Mouse (Mus musculus) erythroblast, embryonic 14.5 days (primary cell): Measurements from ENCODE around the gene Pdzd3. TPM values are rescaled to one million over a fixed set of nuclear protein-coding genes. Genes with fewer than 3 reads are reported as not detected.
A peak's percentile ranks its signal among the peaks of the same experiment; 100 is the strongest.

Source experiments
- H3K27me3 ChIP-seq: 2 replicates; pipeline ENCODE4 v1.6.1; 2012; ENCODE audit warnings: inconsistent platforms; ENCODE audit not compliant: control insufficient read depth
- H3K36me3 ChIP-seq: 2 replicates; pipeline ENCODE4 v1.6.1; 2012; ENCODE audit warnings: mild to moderate bottlenecking, inconsistent platforms; ENCODE audit not compliant: control insufficient read depth
- H3K4me1 ChIP-seq: 2 replicates; pipeline ENCODE4 v1.6.1; 2012; ENCODE audit warnings: inconsistent platforms; ENCODE audit not compliant: control insufficient read depth
- H3K4me3 ChIP-seq: replicated peaks from 2 replicates; pipeline ENCODE3; 2012; ENCODE audit warnings: moderate library complexity, mild to moderate bottlenecking, inconsistent platforms
- H3K9me3 ChIP-seq: 2 replicates; pipeline ENCODE4 v1.6.1; 2012; ENCODE audit warnings: low read length, inconsistent platforms, mixed read lengths; ENCODE audit not compliant: control insufficient read depth
- GATA1 ChIP-seq: IDR thresholded peaks from 2 replicates; pipeline ENCODE4 v1.6.1; 2012; ENCODE audit warnings: low read length, inconsistent platforms, mixed read lengths
- TAL1 ChIP-seq: IDR thresholded peaks from 3 replicates; pipeline ENCODE4 v1.6.1; 2012; ENCODE audit warnings: low read length, inconsistent platforms, mixed read lengths
- polyA plus RNA-seq: library from polyadenylated mRNA; stranded (reverse); fragments of >175 nt; gene quantifications from 2 replicates; pipeline ENCODE4 v1.2.3, GENCODE M21; 2012

Gene Pdzd3
- polyA plus RNA-seq, 1 experiment = not detected

DNA sequence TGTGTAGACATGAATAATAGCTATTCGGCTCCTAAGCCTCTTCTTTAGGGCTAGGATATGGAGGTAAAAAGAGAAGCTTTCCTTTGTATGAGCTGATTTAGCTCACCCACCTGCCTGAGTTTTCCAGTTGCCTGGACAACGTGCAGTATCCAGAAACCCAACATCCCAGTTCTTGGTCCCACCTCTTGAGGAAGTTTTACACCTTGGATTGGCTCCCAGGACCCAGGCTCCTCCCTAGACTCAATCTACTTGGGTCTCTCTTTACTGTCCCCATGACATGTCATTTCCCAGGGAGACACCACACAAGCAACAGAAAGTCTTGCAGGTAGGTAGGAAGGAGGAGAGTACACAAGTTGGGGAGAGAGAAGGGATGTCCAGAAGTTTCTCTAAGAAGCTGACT, 10.9 kb downstream of the Pdzd3 start, which contains the start of gene Ccdc153:
Ccdc153 (plus strand) TSS at position 278 of the 400 bp plus-strand sequence.
- Histone ChIP-seq H3K4me1 (peaks cover 4% of the 10 kb centered on the region), H3K27me3 (peaks cover 13% of the 10 kb centered on the region), H3K4me3 (no peak within 1 kb of the TSS), H3K9me3 (no peaks in the 10 kb centered on the region), H3K36me3 (no peaks in the 10 kb centered on the region)
- TF ChIP-seq TAL1 (no peak), GATA1 (no peak)

- no peak for TF ChIP-seq GATA1
- no peak for TF ChIP-seq TAL1
- H3K36me3 ChIP-seq = no peaks in the 10 kb centered on the region
- peaks cover 13% of the 10 kb centered on the region for H3K27me3 ChIP-seq
- H3K4me3 ChIP-seq = no peak overlapping the region
- no peaks in the 10 kb centered on the region for H3K9me3 ChIP-seq
- peaks cover 10% of the 10 kb centered on the region for H3K4me1 ChIP-seq
These were observed 11.8 kb downstream of the Pdzd3 start for GRCm38 (mm10) chr9:44239447-44239846.

DNA sequence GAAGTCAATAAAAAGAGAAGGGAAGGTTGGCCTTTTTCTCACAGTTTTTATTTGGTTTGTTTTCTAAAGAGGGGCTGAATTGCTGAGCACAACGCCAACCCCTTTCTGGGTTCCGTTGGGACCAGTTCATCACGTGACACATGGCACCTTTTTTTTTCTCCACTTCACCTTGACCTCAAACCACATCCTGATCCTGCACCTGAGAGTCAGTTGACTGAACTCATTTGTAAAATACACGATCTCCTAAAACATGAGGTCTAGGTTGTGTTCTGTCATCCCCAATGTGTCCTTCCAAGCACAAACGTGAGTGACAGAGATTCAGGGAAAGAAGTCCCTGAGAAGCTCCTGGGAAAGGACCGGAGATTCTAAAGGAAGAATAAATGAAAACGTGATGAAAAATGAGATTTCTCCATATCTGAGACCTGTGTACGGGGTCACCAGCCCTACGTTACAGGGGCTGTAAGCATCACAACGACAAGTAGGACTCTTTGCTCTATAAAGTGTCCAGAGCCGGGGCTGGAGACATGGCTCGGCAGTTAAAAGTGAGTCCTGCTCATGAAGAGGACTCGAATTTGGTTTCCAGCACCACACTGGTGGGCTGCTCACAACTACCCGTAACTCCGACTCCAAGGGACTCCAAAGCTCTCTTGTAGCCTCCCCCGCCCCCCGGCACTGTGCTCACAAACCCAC, 12.6 kb downstream of the Pdzd3 start:
- no peak overlapping the region for H3K4me3 ChIP-seq
- no peaks in the 10 kb centered on the region for H3K36me3 ChIP-seq
- peaks cover 14% of the 10 kb centered on the region for H3K4me1 ChIP-seq
- no peak for TF ChIP-seq TAL1
- no peak for TF ChIP-seq GATA1
- peaks cover 13% of the 10 kb centered on the region for H3K27me3 ChIP-seq
- H3K9me3 ChIP-seq = no peaks in the 10 kb centered on the region

DNA sequence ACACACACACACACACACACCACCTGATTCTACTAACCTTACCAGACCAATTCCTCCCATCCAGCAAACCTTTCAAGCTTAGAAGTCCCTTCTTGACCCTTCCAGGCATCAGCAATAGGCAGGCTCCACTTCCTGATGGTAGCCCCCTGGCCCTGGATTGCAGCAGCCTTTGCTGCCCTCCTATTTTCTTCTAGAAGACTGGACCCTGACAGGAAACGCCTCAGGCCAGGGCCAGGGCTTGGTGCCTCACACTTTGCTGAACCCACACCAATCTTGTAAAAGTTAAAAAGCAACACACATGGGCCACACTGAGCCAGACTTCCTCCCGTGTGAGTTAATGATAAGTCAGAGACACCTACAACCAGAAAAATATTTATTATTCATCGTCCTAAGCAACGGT, 14.1 kb downstream of the Pdzd3 start:
- no peaks in the 10 kb centered on the region for H3K36me3 ChIP-seq
- TF ChIP-seq GATA1 = no peak
- TF ChIP-seq TAL1 = no peak
- peaks cover 29% of the 10 kb centered on the region for H3K4me1 ChIP-seq
- no peak overlapping the region for H3K4me3 ChIP-seq
- H3K9me3 ChIP-seq = no peaks in the 10 kb centered on the region
- peaks cover 13% of the 10 kb centered on the region for H3K27me3 ChIP-seq

DNA sequence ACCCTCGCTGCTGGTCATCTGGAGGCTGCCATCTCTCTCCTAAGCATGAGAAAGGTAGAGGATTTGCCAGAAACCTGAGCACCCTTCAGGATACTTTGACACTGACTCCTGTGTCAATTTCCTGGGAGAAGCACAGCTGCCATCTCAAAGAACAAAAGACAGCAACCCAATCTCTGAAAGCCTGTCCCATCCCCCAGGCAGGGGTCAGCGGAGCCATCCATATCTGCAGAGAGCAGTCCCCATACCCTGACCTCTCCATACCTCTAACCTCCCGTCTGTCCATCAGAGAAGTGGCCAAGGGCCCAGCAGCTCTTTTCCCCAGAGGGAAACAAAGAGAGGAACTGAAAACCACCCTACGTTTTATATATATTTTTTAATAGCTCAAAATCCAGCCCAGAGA, 14.7 kb downstream of the Pdzd3 start:
- H3K4me1 ChIP-seq = peaks cover 33% of the 10 kb centered on the region

DNA sequence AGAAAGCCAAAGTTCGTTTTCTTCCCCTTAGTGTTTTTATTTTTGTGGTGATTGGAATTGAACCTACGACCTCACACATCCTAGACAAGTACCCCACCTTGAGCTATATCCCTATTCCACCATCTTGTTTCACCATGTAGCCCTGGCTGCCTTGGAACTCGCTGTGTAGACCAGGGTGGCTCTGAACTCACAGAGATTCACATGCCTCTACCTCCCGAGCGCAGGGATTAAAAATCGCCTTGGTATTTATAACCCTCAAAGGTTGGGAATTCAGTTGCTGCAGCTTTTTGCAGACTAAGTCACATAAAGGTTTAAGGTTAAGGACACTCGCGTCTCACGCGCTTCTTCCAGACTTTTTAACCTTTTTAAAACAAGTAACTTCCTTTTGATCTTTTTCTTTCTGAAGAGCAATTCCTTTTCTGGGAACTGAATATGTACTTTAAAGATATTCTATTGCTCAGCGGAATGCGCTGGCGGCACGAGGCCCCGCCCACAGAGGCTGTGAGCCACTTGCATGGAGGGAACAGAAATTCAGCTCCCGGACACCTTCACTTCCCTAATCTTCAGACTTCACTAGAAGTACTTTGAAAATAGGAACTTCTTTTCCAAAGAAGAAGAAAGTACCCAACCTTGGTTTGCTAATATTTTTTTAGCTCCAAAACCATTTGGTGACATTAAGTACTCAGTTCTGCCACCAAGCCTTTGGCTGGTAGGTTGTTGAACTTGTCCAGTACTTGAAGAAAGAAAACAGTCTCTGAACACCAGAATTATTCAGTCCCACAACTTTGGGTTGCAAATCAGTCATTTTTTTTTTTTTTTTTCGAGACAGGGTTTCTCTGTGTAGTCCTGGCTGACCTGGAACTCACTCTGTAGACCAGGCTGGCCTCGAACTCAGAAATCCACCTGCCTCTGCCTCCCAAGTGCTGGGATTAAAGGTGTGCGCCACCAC, 16.5 kb downstream of the Pdzd3 start:
- Histone ChIP-seq H3K9me3 (no peaks in the 10 kb centered on the region), H3K27me3 (no peaks in the 10 kb centered on the region), H3K4me3 (peak overlapping the region; percentile 90), H3K4me1 (peaks cover 35% of the 10 kb centered on the region), H3K36me3 (peaks cover 8% of the 10 kb centered on the region)
- TF ChIP-seq TAL1 = no peak

More for the DNA sequence above, 14.7 kb downstream of the Pdzd3 start:
- Histone ChIP-seq H3K36me3 (peaks cover 4% of the 10 kb centered on the region), H3K27me3 (peaks cover 13% of the 10 kb centered on the region), H3K4me3 (no peak overlapping the region), H3K9me3 (no peaks in the 10 kb centered on the region)
- no peak for TF ChIP-seq GATA1

DNA sequence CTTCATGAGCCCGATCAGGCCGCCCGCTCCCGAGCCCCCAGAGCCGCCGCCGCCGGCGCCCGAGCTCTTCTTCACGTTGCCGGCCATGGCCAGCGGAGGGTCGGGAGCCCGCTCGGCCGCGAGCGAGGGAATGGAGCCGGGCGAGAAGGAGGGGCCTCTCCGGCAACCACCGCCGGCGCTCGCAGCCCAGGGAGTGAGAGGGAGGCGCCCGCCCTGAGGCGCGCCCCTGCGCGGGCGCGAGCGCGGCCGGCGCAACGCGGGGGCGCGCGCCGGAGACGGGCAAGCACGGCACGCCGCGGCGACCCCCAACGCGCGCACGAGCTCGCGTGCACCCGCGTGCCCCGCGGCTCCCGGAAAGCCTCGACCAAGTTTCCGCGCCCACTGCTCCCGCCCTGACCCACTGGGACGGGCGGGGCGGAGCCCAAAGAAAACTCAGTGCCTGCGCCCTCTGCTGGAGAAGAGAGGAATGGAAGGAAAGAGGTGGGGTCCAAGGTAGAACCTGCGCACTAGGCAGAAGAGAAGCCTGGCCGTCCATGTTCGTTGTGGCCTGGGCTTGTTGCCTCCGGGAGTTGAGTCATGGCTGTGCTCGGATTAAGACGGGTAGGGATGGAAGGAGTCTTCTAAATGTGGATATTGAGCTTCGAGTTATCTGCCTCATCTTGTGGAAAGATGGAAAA, 17.3 kb downstream of the Pdzd3 start, which contains the start of gene Cbl:
Cbl (minus strand) TSS at position 248 of the 677 bp plus-strand sequence.
- Histone ChIP-seq H3K4me1 (peaks cover 37% of the 10 kb centered on the region), H3K27me3 (no peaks in the 10 kb centered on the region), H3K36me3 (peaks cover 8% of the 10 kb centered on the region), H3K4me3 (peak within 1 kb of the TSS; percentile 90), H3K9me3 (no peaks in the 10 kb centered on the region)
- TF ChIP-seq GATA1 = no peak
- TF ChIP-seq TAL1 = no peak

GRCm38 (mm10) chr9:44233021-44233801, 18.1 kb downstream of the Pdzd3 start:
- peak overlapping the region; percentile 90 for H3K4me3 ChIP-seq
- no peaks in the 10 kb centered on the region for H3K27me3 ChIP-seq
- H3K4me1 ChIP-seq = peaks cover 40% of the 10 kb centered on the region
- no peaks in the 10 kb centered on the region for H3K9me3 ChIP-seq
- peaks cover 9% of the 10 kb centered on the region for H3K36me3 ChIP-seq
- TF ChIP-seq GATA1 (no peak), TAL1 (no peak)
